Mouse (Mus musculus): ENCODE measurements around the gene Cacna1c. TPM values are rescaled to one million over a fixed set of nuclear protein-coding genes. Genes with fewer than 3 reads are reported as not detected.

Cacna1c gene
- total and polyA plus RNA-seq, 2 experiments from 2014 or later: 5.1 to 39.4 TPM

- Histone ChIP-seq H3K9ac (replicated peaks; ENCODE audit: low read length) (no peak overlapping the region), H3K36me3 (ENCODE audit: insufficient read depth, low read length) (no peaks in the 10 kb centered on the region), H3K9me3 (ENCODE audit: low read length) (no peaks in the 10 kb centered on the region), H3K27me3 (ENCODE audit: insufficient read depth, low read length) (no peaks in the 10 kb centered on the region), H3K4me2 (ENCODE audit: low read depth, low read length) (no peak overlapping the region), H3K4me3 (ENCODE audit: low read length) (no peak overlapping the region), H3K27ac (no peak overlapping the region), H3K4me1 (ENCODE audit: insufficient read depth, low read length) (peaks cover 10% of the 10 kb centered on the region; the same call in 1 of the 2 replicates)
- TF ChIP-seq CTCF (IDR thresholded peaks at IDR 0.05; ENCODE audit: low read depth): no peak
- ATAC-seq (no peak), DNase-seq (ENCODE audit: low spot score) (no peak)
- 50% methylated on average over 4 of the region's 4 CpGs for whole genome bisulfite sequencing
Observed at GRCm38 (mm10) chr6:119070771-119071170, 125.4 kb downstream of the Cacna1c start.

GRCm38 (mm10) chr6:119070351-119070750 is 125.9 kb downstream of the Cacna1c start:
- no peak for TF ChIP-seq CTCF (IDR thresholded peaks at IDR 0.05; ENCODE audit: low read depth)
- H3K36me3 ChIP-seq (ENCODE audit: insufficient read depth, low read length): no peaks in the 10 kb centered on the region
- no peak overlapping the region for H3K4me3 ChIP-seq (ENCODE audit: low read length)
- no peaks in the 10 kb centered on the region for H3K27me3 ChIP-seq (ENCODE audit: insufficient read depth, low read length)
- H3K9ac ChIP-seq (replicated peaks; ENCODE audit: low read length): no peak overlapping the region
- no peak overlapping the region for H3K27ac ChIP-seq
- no peaks in the 10 kb centered on the region for H3K9me3 ChIP-seq (ENCODE audit: low read length)
- peaks cover 10% of the 10 kb centered on the region; the same call in 1 of the 2 replicates for H3K4me1 ChIP-seq (ENCODE audit: insufficient read depth, low read length)
- no peak for DNase-seq (ENCODE audit: low spot score)
- WGBS: 90% methylated on average over 3 of the region's 3 CpGs
- H3K4me2 ChIP-seq (ENCODE audit: low read depth, low read length): no peak overlapping the region
- no peak for ATAC-seq

GRCm38 (mm10) chr6:119069145-119069544 is 127.1 kb downstream of the Cacna1c start:
- H3K4me3 ChIP-seq (ENCODE audit: low read length): no peak overlapping the region
- H3K27me3 ChIP-seq (ENCODE audit: insufficient read depth, low read length): no peaks in the 10 kb centered on the region
- 93% methylated on average over 5 of the region's 5 CpGs for WGBS
- no peaks in the 10 kb centered on the region for H3K9me3 ChIP-seq (ENCODE audit: low read length)
- ATAC-seq (no peak), DNase-seq (ENCODE audit: low spot score) (no peak)
- no peaks in the 10 kb centered on the region for H3K36me3 ChIP-seq (ENCODE audit: insufficient read depth, low read length)
- H3K4me2 ChIP-seq (ENCODE audit: low read depth, low read length): no peak overlapping the region
- TF ChIP-seq CTCF (IDR thresholded peaks at IDR 0.05; ENCODE audit: low read depth): no peak
- H3K27ac ChIP-seq: no peak overlapping the region
- H3K4me1 ChIP-seq (ENCODE audit: insufficient read depth, low read length): peaks cover 3% of the 10 kb centered on the region; the same call in 1 of the 2 replicates
- no peak overlapping the region for H3K9ac ChIP-seq (replicated peaks; ENCODE audit: low read length)

GRCm38 (mm10) chr6:119068650-119069049 is 127.6 kb downstream of the Cacna1c start:
- no peak for ATAC-seq
- WGBS: 69% methylated on average over 4 of the region's 4 CpGs
- no peak overlapping the region for H3K27ac ChIP-seq
- H3K4me3 ChIP-seq (ENCODE audit: low read length): no peak overlapping the region
- H3K9ac ChIP-seq (replicated peaks; ENCODE audit: low read length): no peak overlapping the region
- H3K27me3 ChIP-seq (ENCODE audit: insufficient read depth, low read length): no peaks in the 10 kb centered on the region
- H3K36me3 ChIP-seq (ENCODE audit: insufficient read depth, low read length): no peaks in the 10 kb centered on the region
- no peak for TF ChIP-seq CTCF (IDR thresholded peaks at IDR 0.05; ENCODE audit: low read depth)
- H3K4me1 ChIP-seq (ENCODE audit: insufficient read depth, low read length): peaks cover 3% of the 10 kb centered on the region; the same call in 1 of the 2 replicates
- no peak for DNase-seq (ENCODE audit: low spot score)
- no peak overlapping the region for H3K4me2 ChIP-seq (ENCODE audit: low read depth, low read length)
- no peaks in the 10 kb centered on the region for H3K9me3 ChIP-seq (ENCODE audit: low read length)

DNA sequence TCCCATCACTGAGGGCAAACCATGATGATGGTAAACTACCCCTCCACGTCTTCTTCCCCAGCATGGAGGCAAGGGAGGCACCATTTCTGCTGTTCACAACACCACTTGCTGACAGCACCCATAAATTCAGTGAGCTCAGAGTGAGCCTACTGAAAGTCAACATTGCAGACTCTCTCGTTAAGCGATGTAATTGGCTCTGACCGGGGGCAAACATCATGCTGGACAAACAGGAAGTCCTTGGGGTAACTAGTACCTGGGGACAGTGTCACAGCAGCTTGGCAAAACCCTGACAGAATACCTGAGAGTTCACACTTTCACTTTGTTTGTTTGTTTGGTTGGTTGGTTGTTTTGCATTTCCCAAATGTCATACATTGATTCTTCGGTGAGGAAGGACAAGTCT is 131.3 kb downstream of the Cacna1c start:
- Histone ChIP-seq H3K36me3 (ENCODE audit: insufficient read depth, low read length) (no peaks in the 10 kb centered on the region), H3K4me2 (ENCODE audit: low read depth, low read length) (no peak overlapping the region), H3K27ac (no peak overlapping the region), H3K4me3 (ENCODE audit: low read length) (no peak overlapping the region), H3K4me1 (ENCODE audit: insufficient read depth, low read length) (no peaks in the 10 kb centered on the region), H3K9me3 (ENCODE audit: low read length) (no peaks in the 10 kb centered on the region), H3K27me3 (ENCODE audit: insufficient read depth, low read length) (no peaks in the 10 kb centered on the region), H3K9ac (replicated peaks; ENCODE audit: low read length) (no peak overlapping the region)
- 82% methylated on average over 5 of the region's 5 CpGs for WGBS
- ATAC-seq (no peak), DNase-seq (ENCODE audit: low spot score) (no peak)
- TF ChIP-seq CTCF (IDR thresholded peaks at IDR 0.05; ENCODE audit: low read depth): no peak

DNA sequence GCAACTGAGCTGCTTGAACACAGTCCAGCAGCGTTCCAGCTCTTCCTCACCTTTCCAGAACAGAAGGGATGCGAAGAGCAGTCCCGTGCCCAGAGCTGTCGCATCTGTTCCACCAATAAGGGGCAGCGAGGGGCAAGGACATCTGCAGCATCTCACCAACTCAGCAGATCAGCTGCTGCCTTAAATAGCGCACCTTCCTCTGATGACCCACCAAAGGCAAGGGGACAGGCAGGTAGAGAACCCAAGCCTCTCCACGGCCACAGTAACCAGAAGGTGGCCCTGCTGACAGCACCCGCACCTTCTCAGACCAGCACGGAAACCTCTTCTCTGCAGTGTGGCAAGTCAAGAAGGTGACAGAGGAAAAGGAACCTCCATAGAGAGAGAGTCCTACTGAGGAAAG is 131.8 kb downstream of the Cacna1c start:
- Histone ChIP-seq H3K36me3 (ENCODE audit: insufficient read depth, low read length) (no peaks in the 10 kb centered on the region), H3K9me3 (ENCODE audit: low read length) (no peaks in the 10 kb centered on the region), H3K27me3 (ENCODE audit: insufficient read depth, low read length) (no peaks in the 10 kb centered on the region), H3K4me3 (ENCODE audit: low read length) (no peak overlapping the region), H3K4me1 (ENCODE audit: insufficient read depth, low read length) (no peaks in the 10 kb centered on the region), H3K9ac (replicated peaks; ENCODE audit: low read length) (no peak overlapping the region), H3K27ac (no peak overlapping the region), H3K4me2 (ENCODE audit: low read depth, low read length) (no peak overlapping the region)
- no peak for ATAC-seq
- 93% methylated on average over 9 of the region's 9 CpGs for WGBS
- DNase-seq (ENCODE audit: low spot score): no peak
- TF ChIP-seq CTCF (IDR thresholded peaks at IDR 0.05; ENCODE audit: low read depth): no peak

DNA sequence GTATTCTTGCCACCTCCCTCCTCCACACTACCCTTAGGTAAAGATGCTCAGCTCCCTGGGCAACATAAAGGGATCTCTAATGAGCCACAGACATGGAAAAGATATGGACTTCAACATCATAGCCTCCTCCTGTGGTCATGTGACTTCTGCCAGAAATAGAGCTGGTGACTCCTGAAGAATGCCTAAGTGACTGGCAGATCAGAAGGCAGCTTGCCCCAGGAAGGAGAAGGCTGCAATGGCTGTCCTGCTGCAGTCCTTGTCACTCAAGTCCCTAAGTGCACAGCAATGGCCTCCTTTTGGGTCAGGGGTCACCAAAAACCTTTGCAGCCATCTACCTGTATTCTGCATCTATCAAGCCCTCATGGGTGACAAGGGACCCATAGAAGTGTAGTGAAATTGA is 133.5 kb downstream of the Cacna1c start:
- Histone ChIP-seq H3K36me3 (ENCODE audit: insufficient read depth, low read length) (no peaks in the 10 kb centered on the region), H3K9me3 (ENCODE audit: low read length) (no peaks in the 10 kb centered on the region), H3K27ac (no peak overlapping the region), H3K9ac (replicated peaks; ENCODE audit: low read length) (no peak overlapping the region), H3K4me1 (ENCODE audit: insufficient read depth, low read length) (0 out of 2 replicates have a peak, but pooled peaks cover 4% of the 10 kb centered on the region), H3K4me2 (ENCODE audit: low read depth, low read length) (no peak overlapping the region), H3K27me3 (ENCODE audit: insufficient read depth, low read length) (no peaks in the 10 kb centered on the region), H3K4me3 (ENCODE audit: low read length) (no peak overlapping the region)
- no peak for TF ChIP-seq CTCF (IDR thresholded peaks at IDR 0.05; ENCODE audit: low read depth)
- DNase-seq (ENCODE audit: low spot score) (no peak), ATAC-seq (no peak)

Data from hindbrain, postnatal 0 days (tissue).